Mouse (Mus musculus) cortical plate, adult 2 months (tissue): ENCODE measurements at regions not wholly inside any gene's neighbourhood (a gene's known extent, or its start where the extent isn't known, plus 50 kb on each side); places are given as distances from the start of the nearest gene placed in this dataset.
A peak's percentile ranks its signal among the peaks of the same experiment; 100 is the strongest.

Experiments
- H3K27ac ChIP-seq: fragments of 200-500 bp; 2 replicates; pipeline ENCODE4 v1.5.1; 2012; ENCODE audit warnings: low read length, control low read depth, inconsistent platforms; ENCODE audit not compliant: insufficient read depth
- H3K4me1 ChIP-seq: fragments of 200-500 bp; 2 replicates; pipeline ENCODE4 v1.6.1; 2011; ENCODE audit warnings: low read length; ENCODE audit not compliant: control insufficient read depth, insufficient read depth
- H3K4me3 ChIP-seq: fragments of 200-500 bp; 2 replicates; pipeline ENCODE4 v1.5.1; 2011; ENCODE audit warnings: mild to moderate bottlenecking, low read length, control low read depth; ENCODE audit not compliant: insufficient read depth
- CTCF ChIP-seq: fragments of 200-500 bp; IDR thresholded peaks from 2 replicates; pipeline ENCODE4 v1.5.1; 2011; ENCODE audit warnings: mild to moderate bottlenecking, control low read depth, low read length; ENCODE audit not compliant: insufficient read depth; ENCODE audit errors: extremely low read depth
- POLR2A ChIP-seq: fragments of 200-500 bp; IDR thresholded peaks from 2 replicates; pipeline ENCODE4 v1.6.1; 2011; ENCODE audit warnings: mild to moderate bottlenecking, low read length, control low read depth; ENCODE audit not compliant: insufficient read depth; ENCODE audit errors: extremely low read depth

DNA sequence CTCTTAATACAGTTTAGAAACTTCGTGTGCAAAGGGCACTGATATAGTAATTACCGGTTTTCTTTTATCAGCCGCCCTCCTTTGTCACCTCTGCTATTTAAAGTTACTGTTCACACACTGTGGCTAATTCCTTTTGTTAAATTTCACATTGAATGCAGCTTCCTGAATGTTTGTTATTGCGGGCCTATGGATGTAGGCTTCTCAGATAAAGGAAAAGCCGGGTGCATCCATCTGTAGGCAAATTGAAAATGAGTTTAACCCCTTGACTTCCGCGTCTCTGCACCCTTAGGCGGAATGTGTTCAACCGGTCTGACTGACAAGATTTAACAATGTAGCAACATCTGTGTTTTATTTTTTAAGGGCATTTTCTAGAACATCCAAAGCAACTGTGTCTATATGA is 93.6 kb upstream of the Pabpc6 start:
- H3K27ac ChIP-seq = no peak overlapping the region
- TF ChIP-seq POLR2A (no peak), CTCF (no peak)
- H3K4me1 ChIP-seq = peaks cover 6% of the 10 kb centered on the region
- H3K4me3 ChIP-seq = no peak overlapping the region

DNA sequence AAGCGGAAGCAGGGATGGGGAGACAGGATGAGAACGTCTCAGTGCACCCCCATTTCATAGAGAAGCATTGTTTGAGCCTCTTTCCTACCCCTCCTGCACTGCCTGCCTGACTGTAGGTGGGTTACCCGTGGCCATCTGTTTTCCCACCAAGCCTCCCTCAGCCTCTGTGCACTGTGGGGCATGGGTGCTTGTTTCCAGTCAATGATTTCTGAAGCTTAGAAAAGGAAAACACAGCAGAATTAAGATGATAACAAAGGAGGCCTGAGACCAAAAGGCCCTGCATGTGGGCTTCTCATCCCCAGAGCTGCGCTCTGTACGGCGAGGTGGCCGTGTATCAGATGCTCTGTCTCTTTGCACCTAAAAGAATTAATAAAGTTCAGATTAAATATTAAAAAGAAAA is 92.9 kb upstream of the Pabpc6 start:
- Histone ChIP-seq H3K4me3 (no peak overlapping the region), H3K4me1 (peaks cover 6% of the 10 kb centered on the region), H3K27ac (no peak overlapping the region)
- TF ChIP-seq CTCF (no peak), POLR2A (no peak)

DNA sequence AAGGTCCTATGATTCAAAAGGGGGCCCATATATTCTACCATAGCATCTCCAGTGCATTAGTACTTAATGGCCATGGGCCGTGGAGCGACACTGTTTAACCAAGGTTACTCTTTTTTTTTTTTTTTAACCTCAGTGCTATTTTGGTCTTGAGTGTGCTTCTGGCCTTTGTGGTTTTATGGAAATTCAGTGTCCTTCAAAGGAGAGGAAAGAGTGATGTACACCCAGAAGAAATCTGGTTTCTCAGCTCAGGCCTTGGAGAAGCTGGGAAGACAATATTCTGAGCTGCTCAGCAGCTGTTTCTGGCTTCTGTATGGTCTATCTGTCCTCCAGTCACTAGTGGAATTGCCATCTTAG is 91.2 kb upstream of the Pabpc6 start:
- Histone ChIP-seq H3K4me3 (no peak overlapping the region), H3K4me1 (peaks cover 7% of the 10 kb centered on the region), H3K27ac (no peak overlapping the region)
- no peak for TF ChIP-seq CTCF
- no peak for TF ChIP-seq POLR2A

GRCm38 (mm10) chr17:9760026-9760705 is 90.6 kb upstream of the Pabpc6 start:
- no peak overlapping the region for H3K4me3 ChIP-seq
- H3K27ac ChIP-seq = peak overlapping the region; percentile 70; the same call in 1 of the 2 replicates
- peaks cover 7% of the 10 kb centered on the region for H3K4me1 ChIP-seq
- no peak for TF ChIP-seq POLR2A
- TF ChIP-seq CTCF = no peak

DNA sequence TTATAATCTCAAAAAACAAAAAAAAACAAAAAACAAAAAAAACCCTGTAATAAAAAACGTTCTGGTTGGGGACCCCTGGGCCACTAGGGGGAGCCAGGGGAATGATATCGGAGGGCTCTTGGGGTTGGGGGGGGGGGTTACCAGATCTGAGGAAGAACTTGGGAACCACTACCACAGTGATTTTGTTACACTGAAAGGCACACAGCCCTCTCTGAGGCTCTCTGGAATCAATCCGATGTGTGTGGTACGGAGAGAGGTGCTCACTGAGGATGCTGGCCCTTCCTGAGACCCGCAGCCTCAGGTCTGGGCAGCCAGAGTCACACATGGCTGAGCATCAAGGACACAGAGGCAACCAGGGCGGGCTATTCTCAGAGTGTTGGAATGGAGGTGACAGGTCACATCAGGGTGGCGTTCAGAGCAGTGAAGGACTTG is 89.9 kb upstream of the Pabpc6 start:
- peaks cover 7% of the 10 kb centered on the region for H3K4me1 ChIP-seq
- no peak overlapping the region for H3K4me3 ChIP-seq
- peak overlapping the region; percentile 70; the same call in 1 of the 2 replicates for H3K27ac ChIP-seq
- TF ChIP-seq POLR2A = no peak
- peak; percentile 30; the same call in 1 of the 2 replicates for TF ChIP-seq CTCF

DNA sequence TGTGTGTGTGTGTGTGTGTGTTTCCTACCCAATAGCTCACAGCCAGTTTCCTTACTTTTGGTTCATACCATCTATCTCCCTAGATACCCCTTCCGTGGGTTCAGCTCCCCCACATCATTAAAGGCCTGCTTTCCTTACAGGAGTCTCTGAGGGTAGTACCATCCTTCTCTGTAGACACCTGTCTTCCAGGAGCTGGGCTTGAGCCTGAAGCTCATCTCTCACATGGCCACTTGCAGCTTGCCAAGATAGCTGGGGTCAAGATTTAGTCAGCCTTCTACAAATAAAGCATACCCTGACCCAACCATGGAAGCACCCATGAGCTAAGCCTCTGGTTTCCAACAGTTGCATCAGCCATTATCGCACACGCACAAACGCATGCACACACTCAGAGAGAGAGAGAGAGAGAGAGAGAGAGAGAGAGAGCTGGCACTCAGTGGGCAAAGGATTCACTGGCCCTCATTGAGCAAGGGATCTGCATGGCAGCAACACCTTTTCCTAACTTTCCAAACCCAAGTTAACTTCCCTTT is 88.3 kb upstream of the Pabpc6 start:
- Histone ChIP-seq H3K4me1 (peaks cover 5% of the 10 kb centered on the region), H3K27ac (no peak overlapping the region), H3K4me3 (no peak overlapping the region)
- TF ChIP-seq CTCF = no peak
- no peak for TF ChIP-seq POLR2A

- TF ChIP-seq POLR2A (no peak), CTCF (no peak)
- no peak overlapping the region for H3K27ac ChIP-seq
- H3K4me1 ChIP-seq = peaks cover 6% of the 10 kb centered on the region
- H3K4me3 ChIP-seq = no peak overlapping the region
These were observed 87.2 kb upstream of the Pabpc6 start for GRCm38 (mm10) chr17:9756675-9757074.

- peaks cover 7% of the 10 kb centered on the region for H3K4me1 ChIP-seq
- no peak overlapping the region for H3K27ac ChIP-seq
- H3K4me3 ChIP-seq = no peak overlapping the region
- TF ChIP-seq POLR2A = no peak
- TF ChIP-seq CTCF = peak; percentile 63
These were observed 86.7 kb upstream of the Pabpc6 start for GRCm38 (mm10) chr17:9756196-9756595.

GRCm38 (mm10) chr17:9755576-9755975 is 86.1 kb upstream of the Pabpc6 start:
- TF ChIP-seq CTCF = no peak
- TF ChIP-seq POLR2A = no peak
- peaks cover 7% of the 10 kb centered on the region for H3K4me1 ChIP-seq
- no peak overlapping the region for H3K27ac ChIP-seq

GRCm38 (mm10) chr17:9754884-9755405 is 85.4 kb upstream of the Pabpc6 start:
- no peak for TF ChIP-seq POLR2A
- TF ChIP-seq CTCF = no peak
- Histone ChIP-seq H3K4me1 (peaks cover 3% of the 10 kb centered on the region; the same call in 1 of the 2 replicates), H3K27ac (no peak overlapping the region), H3K4me3 (no peak overlapping the region)

More at GRCm38 (mm10) chr17:9755576-9755975, 86.1 kb upstream of the Pabpc6 start:
- H3K4me3 ChIP-seq = no peak overlapping the region
